Comparison of ENCODE assay signal across 8 mouse cellular contexts in the genomic region with DNA sequence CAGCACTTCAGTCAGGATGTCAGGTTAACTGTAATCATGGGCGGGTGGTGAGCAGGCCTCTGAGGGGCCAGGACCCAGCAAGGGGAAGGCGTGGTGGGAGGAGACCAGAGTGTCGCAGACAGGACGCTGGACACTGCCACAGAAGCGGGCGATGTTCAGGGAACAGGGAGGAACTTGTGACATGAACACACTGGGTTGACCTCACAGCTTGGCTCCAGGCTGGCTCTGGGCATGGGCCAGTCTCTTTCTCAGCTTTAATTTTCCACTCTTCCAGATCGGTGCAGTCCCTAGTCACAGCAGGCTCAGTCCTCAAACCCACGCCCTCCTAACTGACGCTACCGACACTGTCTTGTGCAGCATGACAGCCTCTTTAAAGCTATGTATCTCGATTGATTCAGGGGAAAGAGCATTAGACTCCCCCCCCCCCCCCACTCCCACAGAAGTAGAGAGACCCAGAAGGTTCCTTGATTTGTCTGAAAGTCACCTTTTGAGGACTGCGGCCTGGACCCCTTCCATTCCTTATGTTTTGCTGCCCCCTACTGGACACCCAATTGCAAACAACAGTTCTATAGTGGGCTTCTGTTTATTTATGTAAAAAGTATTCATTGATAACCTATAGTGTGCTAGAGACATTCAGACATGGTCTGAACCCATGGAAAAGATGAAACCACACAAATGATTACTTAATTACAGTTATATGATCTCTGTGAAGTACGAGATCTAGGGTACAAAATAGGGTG. TPM values are rescaled to one million over a fixed set of nuclear protein-coding genes. Genes with fewer than 3 reads are reported as not detected.
DNase-seq lines count a peak whose midpoint lies in the region; ATAC-seq and TF ChIP-seq lines count a peak whose summit lies in the region.
"Had no signal": no experiment of that assay in that cellular context is flagged by ENCODE, and none has a peak within 500 bp of the region (broad histone marks: within the 10 kb centered on the region; RNA-seq: fewer than 3 reads in every experiment).

No protein-coding gene starts in this region.

- H3K9me3 ChIP-seq in ES-E14 (ENCODE audit: control insufficient read depth, insufficient read depth, low read depth, low read length): no peaks in the 10 kb centered on the region
- H3K9me3 ChIP-seq in embryonic facial prominence, embryonic 12.5 days: no peaks in the 10 kb centered on the region
- H3K9me3 ChIP-seq in heart, embryonic 10.5 days: no peaks in the 10 kb centered on the region

- H3K27me3 ChIP-seq in embryonic facial prominence, embryonic 12.5 days: peaks cover 7% of the 10 kb centered on the region; the same call in 1 of the 2 replicates
- peaks cover 16% of the 10 kb centered on the region; the same call in 1 of the 2 replicates for H3K27me3 ChIP-seq in heart, embryonic 10.5 days (ENCODE audit: insufficient read depth, poor library complexity, severe bottlenecking)

- no peak overlapping the region for H3K9ac ChIP-seq in ES-E14 (ENCODE audit: insufficient read depth, low read depth, low read length, poor library complexity, severe bottlenecking)
- peak overlapping the region; percentile 30; the same call in 1 of the 2 replicates for H3K9ac ChIP-seq in embryonic facial prominence, embryonic 12.5 days

- no peak overlapping the region for H3K27ac ChIP-seq in ES-E14 (ENCODE audit: insufficient read depth, low read depth, low read length, poor library complexity, severe bottlenecking)
- H3K27ac ChIP-seq in embryonic facial prominence, embryonic 12.5 days: no peak overlapping the region
- no peak overlapping the region for H3K27ac ChIP-seq in heart, embryonic 10.5 days
- H3K27ac ChIP-seq: macrophage had no signal

- H3K4me2 ChIP-seq in embryonic facial prominence, embryonic 12.5 days (replicated peaks): no peak overlapping the region

- in situ Hi-C loops in ES-E14 (cut with MboI; ENCODE audit: low sequenced_read_pairs in 2 of 2, unreplicated experiment in 2 of 2): loop anchor here in 1 of 2 experiments (10.0 kb wide), 1 partner anchor 280 kb away; no protein-coding TSS in a partner anchor

- peak; percentile 63 for DNase-seq in ES-E14 (ENCODE audit: low read depth, low spot score)
- peak; percentile 59 to 86 for DNase-seq in adrenal gland, postnatal 36 days
- peak; percentile 83 for DNase-seq in heart, embryonic 10.5 days (ENCODE audit: low spot score)
- peak; percentile 69 to 87 for DNase-seq in kidney, postnatal 36 days
- DNase-seq in lung, postnatal 10 days: peak; percentile 81
- peak; percentile 70 for DNase-seq in right cerebral cortex, postnatal 14 days

- 51% methylated on average over 13 of the region's 13 CpGs for WGBS in embryonic facial prominence, embryonic 12.5 days
- WGBS in heart, embryonic 10.5 days: 51% methylated on average over 13 of the region's 13 CpGs

- peaks cover 0 to 2% of the 10 kb centered on the region in 2 experiments; a peak in 1 of 4 replicates for H3K4me1 ChIP-seq in ES-E14 (ENCODE audit: control insufficient read depth in 2 of 2, insufficient read depth in 2 of 2, low read length in 2 of 2, poor library complexity in 1 of 2)
- no peaks in the 10 kb centered on the region for H3K4me1 ChIP-seq in embryonic facial prominence, embryonic 12.5 days
- no peaks in the 10 kb centered on the region for H3K4me1 ChIP-seq in heart, embryonic 10.5 days

- no peak for ATAC-seq in embryonic facial prominence, embryonic 12.5 days (ENCODE audit: insufficient number of reproducible peaks, insufficient read depth, low FRiP score, low TSS enrichment)

- H3K4me3 ChIP-seq in ES-E14 (ENCODE audit: insufficient read depth in 1 of 2, low read depth in 1 of 2, low read length in 2 of 2, poor library complexity in 1 of 2, severe bottlenecking in 1 of 2): no peak overlapping the region
- no peak overlapping the region for H3K4me3 ChIP-seq in embryonic facial prominence, embryonic 12.5 days
- no peak overlapping the region for H3K4me3 ChIP-seq in heart, embryonic 10.5 days

- H3K36me3 ChIP-seq in ES-E14 (ENCODE audit: control insufficient read depth, insufficient read depth, low read length, poor library complexity, severe bottlenecking): no peaks in the 10 kb centered on the region
- no peaks in the 10 kb centered on the region for H3K36me3 ChIP-seq in embryonic facial prominence, embryonic 12.5 days
- H3K36me3 ChIP-seq in heart, embryonic 10.5 days: no peaks in the 10 kb centered on the region

TF ChIP-seq in ES-E14, 5 proteins besides CTCF, POLR2A, EP300 and RAD21:
- no peak for TF ChIP-seq HCFC1 (IDR thresholded peaks at IDR 0.05; ENCODE audit: borderline replicate concordance, insufficient read depth, low read length)
- TF ChIP-seq CHD2 (IDR thresholded peaks at IDR 0.05; ENCODE audit: low read depth, low read length): no peak
- peak; percentile 80 for TF ChIP-seq ZC3H11A (IDR thresholded peaks at IDR 0.05; ENCODE audit: borderline replicate concordance, low read depth, low read length)
- TF ChIP-seq MAFK (IDR thresholded peaks at IDR 0.05; ENCODE audit: insufficient read depth, low read depth, low read length): no peak
- TF ChIP-seq ZNF384 (IDR thresholded peaks at IDR 0.05; ENCODE audit: low read depth, low read length): no peak

RNA-seq across cellular contexts. Expression of a gene that starts 10.3 kb away (rescaled TPM):
- total RNA-seq in ES-E14 (2012; rRNA removed): 0.76 and 1.3 TPM in 2 replicates
- 1 to 10 TPM; 1.4 to 1.7 TPM for total RNA-seq in adrenal gland, postnatal 36 days (2021)
- polyA plus RNA-seq in embryonic facial prominence, embryonic 12.5 days (2016; fragmentation: Nextera tagmentation; extraction: Ambion mirVana): 0.61 and 1.1 TPM in 2 replicates
- 0.06 TPM in 1 of 2 replicates, not detected in the other for polyA plus RNA-seq in heart, embryonic 10.5 days (2016; fragmentation: Nextera tagmentation; extraction: Ambion mirVana)

RNA-seq across cellular contexts. Expression of a gene that starts 13.9 kb away (rescaled TPM):
- 6.3 and 8.0 TPM in 2 replicates for total RNA-seq in ES-E14 (2012; rRNA removed)
- 10 to 100 TPM; 27.0 to 72.3 TPM for total RNA-seq in adrenal gland, postnatal 36 days (2021)
- polyA plus RNA-seq in embryonic facial prominence, embryonic 12.5 days (2016; fragmentation: Nextera tagmentation; extraction: Ambion mirVana): 3.6 TPM in 2 replicates
- 5.3 and 6.6 TPM in 2 replicates for polyA plus RNA-seq in heart, embryonic 10.5 days (2016; fragmentation: Nextera tagmentation; extraction: Ambion mirVana)

RNA-seq across cellular contexts. Expression of a gene that starts 29.2 kb away (rescaled TPM):
- total RNA-seq in ES-E14 (2012; rRNA removed): not detected in 2 replicates
- total RNA-seq in adrenal gland, postnatal 36 days (2021): not detected
- polyA plus RNA-seq in embryonic facial prominence, embryonic 12.5 days (2016; fragmentation: Nextera tagmentation; extraction: Ambion mirVana): not detected in 2 replicates
- not detected in 2 replicates for polyA plus RNA-seq in heart, embryonic 10.5 days (2016; fragmentation: Nextera tagmentation; extraction: Ambion mirVana)
- polyA plus RNA-seq: macrophage had no signal

RNA-seq across cellular contexts. Expression of a gene that starts 35.6 kb away (rescaled TPM):
- 38.4 and 59.5 TPM in 2 replicates for total RNA-seq in ES-E14 (2012; rRNA removed)
- 10 to 100 TPM; 42.3 to 46.9 TPM for total RNA-seq in adrenal gland, postnatal 36 days (2021)
- 27.3 and 28.5 TPM in 2 replicates for polyA plus RNA-seq in embryonic facial prominence, embryonic 12.5 days (2016; fragmentation: Nextera tagmentation; extraction: Ambion mirVana)
- polyA plus RNA-seq in heart, embryonic 10.5 days (2016; fragmentation: Nextera tagmentation; extraction: Ambion mirVana): 31.5 and 34.4 TPM in 2 replicates

RNA-seq across cellular contexts. Expression of a gene that starts 54.4 kb away (rescaled TPM):
- 4.1 and 7.0 TPM in 2 replicates for total RNA-seq in ES-E14 (2012; rRNA removed)
- 100 to 1,000 TPM; 185 to 198 TPM for total RNA-seq in adrenal gland, postnatal 36 days (2021)
- 12.9 and 13.4 TPM in 2 replicates for polyA plus RNA-seq in embryonic facial prominence, embryonic 12.5 days (2016; fragmentation: Nextera tagmentation; extraction: Ambion mirVana)
- polyA plus RNA-seq in heart, embryonic 10.5 days (2016; fragmentation: Nextera tagmentation; extraction: Ambion mirVana): 7.9 and 9.5 TPM in 2 replicates
